Mouse (Mus musculus) stomach, embryonic 15.5 days (tissue): ENCODE results near the gene Rnf43. TPM values are rescaled to one million over a fixed set of nuclear protein-coding genes. Genes with fewer than 3 reads are reported as not detected.

Source experiments
- ATAC-seq: fragments of 200-750 bp; cut with Nextera tagmentation; 2 replicates; pipeline ENCODE4 v1.8.0; 2017; ENCODE audit warnings: low read depth, moderate number of reproducible peaks, moderate TSS enrichment; ENCODE audit not compliant: insufficient read depth, low FRiP score
- H3K27ac ChIP-seq: fragments of 300-500 bp; sonication (generic); 2 replicates; pipeline ENCODE4 v1.5.1; 2015; ENCODE audit warnings: mild to moderate bottlenecking, inconsistent platforms
- H3K27me3 ChIP-seq: fragments of 300-500 bp; sonication (generic); replicated peaks from 2 replicates; pipeline ENCODE4 v1.6.1; 2015; ENCODE audit warnings: inconsistent platforms
- H3K36me3 ChIP-seq: fragments of 300-500 bp; sonication (generic); 2 replicates; pipeline ENCODE4 v1.6.1; 2015; ENCODE audit warnings: inconsistent platforms
- H3K4me1 ChIP-seq: fragments of 300-500 bp; sonication (generic); 2 replicates; pipeline ENCODE4 v1.6.1; 2015; ENCODE audit warnings: inconsistent platforms
- H3K4me2 ChIP-seq: fragments of 300-500 bp; sonication (generic); 2 replicates; pipeline ENCODE4 v1.6.1; 2015; ENCODE audit warnings: mild to moderate bottlenecking, inconsistent platforms
- H3K4me3 ChIP-seq: fragments of 300-500 bp; sonication (generic); replicated peaks from 2 replicates; pipeline ENCODE4 v1.5.1; 2015; ENCODE audit warnings: inconsistent platforms
- H3K9ac ChIP-seq: fragments of 300-500 bp; sonication (generic); 2 replicates; pipeline ENCODE4 v1.6.1; 2015; ENCODE audit warnings: inconsistent platforms
- H3K9me3 ChIP-seq: fragments of 300-500 bp; sonication (generic); 2 replicates; pipeline ENCODE4 v1.6.1; 2016; ENCODE audit warnings: inconsistent platforms
- WGBS: fragments of 180-500 bp; shearing (Covaris S2); methylation state at CpG from one replicate; pipeline ENCODE4 v1.1.7; 2015; 5-methylcytosine and 5-hydroxymethylcytosine counted together
- polyA plus RNA-seq: library from polyadenylated mRNA; unstranded; fragments of >200 nt; fragmentation: Nextera tagmentation; extraction: Ambion mirVana; gene quantifications from 2 replicates; pipeline ENCODE4 v1.2.1, GENCODE M21; 2015

Rnf43 gene
- polyA plus RNA-seq, 1 experiment from 2014 or later = 14.0 TPM

DNA sequence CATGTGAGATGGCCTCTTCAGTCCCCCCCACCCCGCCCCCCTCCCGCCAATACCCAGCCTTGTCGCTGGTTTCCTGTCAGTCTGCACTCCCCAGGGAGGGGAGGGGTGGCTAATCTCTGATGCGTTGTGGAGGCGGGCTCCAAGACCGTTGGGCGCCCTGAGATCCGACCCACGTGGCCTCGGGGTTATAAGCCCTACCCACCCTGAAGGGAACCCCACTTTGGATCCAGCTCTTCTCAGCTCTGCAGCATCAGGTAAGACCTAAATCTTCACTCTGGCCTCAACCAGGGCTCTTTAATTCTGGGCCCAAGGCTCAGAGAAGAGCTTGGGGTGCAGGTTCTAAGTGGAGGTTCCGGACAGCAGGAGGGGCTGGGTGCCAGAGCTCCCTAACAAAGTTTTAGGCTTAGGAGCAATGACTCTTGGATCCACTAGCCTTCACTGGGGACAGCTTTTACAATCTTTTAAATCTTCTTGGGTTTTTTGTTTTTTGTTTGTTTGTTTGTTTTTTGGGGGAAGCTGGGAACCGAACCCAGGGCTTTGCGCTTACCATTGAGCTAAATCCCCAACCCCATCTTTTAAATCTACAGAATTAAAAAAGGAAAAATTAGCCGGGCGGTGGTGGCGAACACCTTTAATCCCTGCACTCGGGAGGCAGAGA lies 93.0 kb downstream of the Rnf43 start:
- Histone ChIP-seq H3K4me3 (peak overlapping the region; percentile 26), H3K9me3 (no peaks in the 10 kb centered on the region), H3K27me3 (peaks cover 5% of the 10 kb centered on the region), H3K27ac (0 out of 2 replicates have a peak overlapping the region, but pooled peaks have one; percentile 62), H3K36me3 (no peaks in the 10 kb centered on the region), H3K4me1 (no peaks in the 10 kb centered on the region), H3K9ac (no peak overlapping the region), H3K4me2 (no peak overlapping the region)
- WGBS = 69% methylated on average over 17 of the region's 17 CpGs
- peak; percentile 80; the same call in 1 of the 2 replicates for ATAC-seq

GRCm38 (mm10) chr11:87756251-87756820 lies 93.8 kb downstream of the Rnf43 start:
- Histone ChIP-seq H3K27me3 (peaks cover 14% of the 10 kb centered on the region), H3K9me3 (no peaks in the 10 kb centered on the region), H3K9ac (no peak overlapping the region), H3K27ac (peak overlapping the region; percentile 62; the same call in 1 of the 2 replicates), H3K4me3 (peak overlapping the region; percentile 26), H3K4me1 (no peaks in the 10 kb centered on the region), H3K36me3 (no peaks in the 10 kb centered on the region), H3K4me2 (no peak overlapping the region)
- no peak for ATAC-seq
- WGBS = 80% methylated on average over 15 of the region's 15 CpGs

DNA sequence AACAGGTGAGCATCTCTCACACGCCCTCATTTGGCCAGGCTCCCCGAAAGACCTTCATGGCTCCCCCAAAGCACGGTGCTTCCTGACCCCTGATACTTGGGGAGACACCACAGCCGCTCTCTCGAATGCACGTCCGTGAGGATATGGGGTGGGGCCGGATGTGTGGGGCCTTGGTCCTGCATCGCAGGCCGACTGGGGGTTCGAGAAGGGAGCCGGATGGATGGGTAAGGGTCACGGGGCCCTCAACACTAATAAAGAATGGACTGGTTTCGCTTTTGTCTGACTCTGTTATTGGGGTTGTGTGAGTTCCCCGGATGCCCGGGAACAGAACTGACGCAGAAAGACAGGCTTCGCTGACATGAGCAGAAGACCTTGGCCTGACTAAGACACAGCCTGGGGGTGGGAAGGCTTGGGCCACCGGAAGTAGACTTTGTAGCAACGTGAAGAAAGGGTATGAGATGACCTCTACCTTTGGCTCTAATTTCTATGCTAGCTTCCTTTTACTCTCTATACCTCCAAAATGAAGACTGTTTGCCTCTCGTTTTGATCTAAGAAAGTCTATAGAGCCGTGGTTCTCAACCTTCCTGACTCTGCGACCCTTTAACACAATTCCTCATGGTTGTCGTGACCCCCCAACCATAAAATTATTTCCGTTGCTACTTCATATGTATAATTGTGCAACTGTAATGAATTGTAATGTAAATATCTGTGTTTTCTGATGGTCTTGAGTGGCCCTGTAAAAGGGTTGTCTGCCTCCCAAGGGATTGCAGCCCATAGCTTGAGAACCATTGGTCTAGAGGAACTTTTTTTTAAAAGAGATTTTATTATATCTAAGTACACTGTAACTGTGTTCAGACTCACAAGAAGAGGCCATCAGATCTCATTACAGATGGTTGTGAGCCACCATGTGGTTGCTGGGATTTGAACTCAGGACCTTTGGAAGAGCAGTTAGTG lies 94.8 kb downstream of the Rnf43 start:
- no peaks in the 10 kb centered on the region for H3K9me3 ChIP-seq
- H3K27me3 ChIP-seq = peaks cover 23% of the 10 kb centered on the region
- 80% methylated on average over 25 of the region's 25 CpGs for WGBS
- peak overlapping the region; percentile 26 for H3K4me3 ChIP-seq
- H3K9ac ChIP-seq = no peak overlapping the region
- H3K4me1 ChIP-seq = no peaks in the 10 kb centered on the region
- no peaks in the 10 kb centered on the region for H3K36me3 ChIP-seq
- ATAC-seq = no peak
- no peak overlapping the region for H3K4me2 ChIP-seq
- H3K27ac ChIP-seq = no peak overlapping the region

DNA sequence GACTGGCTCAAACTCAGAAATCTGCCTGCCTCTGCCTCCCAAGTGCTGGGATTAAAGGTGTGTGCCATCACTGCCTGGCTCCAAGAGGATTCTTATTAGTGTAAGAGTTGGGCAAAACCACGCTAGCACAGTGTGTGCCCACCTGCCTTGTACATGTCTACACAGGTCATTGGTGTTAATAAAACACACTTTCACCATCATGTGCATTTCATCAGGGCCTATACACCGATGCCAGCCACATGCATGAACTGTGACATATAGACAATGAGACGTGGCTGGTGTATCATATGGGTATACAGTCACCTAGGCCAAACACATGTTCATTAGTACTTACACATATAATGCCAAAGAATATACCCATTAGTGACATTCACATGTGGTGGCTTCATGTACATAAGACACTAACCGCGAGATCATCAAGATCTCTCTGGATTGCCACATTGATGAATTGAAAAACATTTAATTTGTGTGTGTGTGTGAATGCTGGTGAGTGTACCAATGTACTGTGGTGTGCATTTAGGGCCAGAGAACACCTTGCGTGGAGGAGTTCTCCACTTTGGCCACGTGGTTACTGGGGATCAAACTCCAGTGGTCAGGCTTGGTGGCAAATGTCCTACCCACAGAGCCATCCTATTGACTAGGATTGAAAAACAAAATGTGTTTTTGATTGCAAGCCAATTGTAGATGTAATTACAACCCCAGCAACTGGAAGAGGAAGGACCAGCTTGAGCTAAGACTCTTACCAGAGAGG lies 95.8 kb downstream of the Rnf43 start:
- H3K9ac ChIP-seq = no peak overlapping the region
- 74% methylated on average over 7 of the region's 7 CpGs for WGBS
- no peaks in the 10 kb centered on the region for H3K9me3 ChIP-seq
- H3K4me3 ChIP-seq = no peak overlapping the region
- no peak overlapping the region for H3K4me2 ChIP-seq
- ATAC-seq = no peak
- no peaks in the 10 kb centered on the region for H3K36me3 ChIP-seq
- H3K27me3 ChIP-seq = peaks cover 34% of the 10 kb centered on the region
- peaks cover 2% of the 10 kb centered on the region; the same call in 1 of the 2 replicates for H3K4me1 ChIP-seq
- H3K27ac ChIP-seq = no peak overlapping the region

DNA sequence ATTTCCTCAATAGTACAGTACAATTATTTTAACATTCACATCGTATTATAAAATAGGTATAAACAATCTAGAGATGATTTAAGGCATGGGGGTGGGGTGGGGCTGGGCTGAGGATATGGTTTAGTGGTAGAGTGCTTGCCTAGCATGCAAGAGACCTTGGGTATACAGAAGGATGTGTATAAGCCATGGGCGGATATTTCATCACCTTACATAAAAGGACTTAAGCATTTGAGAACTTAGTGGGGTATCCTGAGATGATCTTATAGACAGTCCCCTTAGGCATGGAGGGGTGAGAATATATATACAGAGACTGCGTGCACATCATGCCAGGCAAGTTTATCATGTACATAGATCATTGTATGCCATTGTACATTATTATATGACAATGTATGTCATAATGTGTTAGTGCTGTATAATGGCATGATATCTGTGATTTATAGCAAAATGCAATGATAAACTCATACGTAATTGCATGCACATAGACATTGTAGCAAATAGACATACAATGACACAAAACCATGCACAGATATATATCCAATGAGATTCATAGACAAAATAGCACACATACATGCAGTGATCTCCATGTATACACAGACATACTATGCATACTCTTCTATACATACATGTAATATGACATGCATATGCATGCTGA lies 96.6 kb downstream of the Rnf43 start:
- peaks cover 9% of the 10 kb centered on the region for H3K4me1 ChIP-seq
- 68% methylated on average over 4 of the region's 4 CpGs for WGBS
- H3K36me3 ChIP-seq = no peaks in the 10 kb centered on the region
- no peak overlapping the region for H3K27ac ChIP-seq
- H3K4me3 ChIP-seq = no peak overlapping the region
- H3K4me2 ChIP-seq = no peak overlapping the region
- H3K27me3 ChIP-seq = peaks cover 41% of the 10 kb centered on the region
- no peaks in the 10 kb centered on the region for H3K9me3 ChIP-seq
- H3K9ac ChIP-seq = no peak overlapping the region
- ATAC-seq = no peak

GRCm38 (mm10) chr11:87759609-87760005 lies 97.1 kb downstream of the Rnf43 start:
- Histone ChIP-seq H3K4me2 (no peak overlapping the region), H3K36me3 (no peaks in the 10 kb centered on the region), H3K9me3 (no peaks in the 10 kb centered on the region), H3K4me3 (no peak overlapping the region), H3K27me3 (peaks cover 45% of the 10 kb centered on the region), H3K9ac (no peak overlapping the region), H3K4me1 (peaks cover 14% of the 10 kb centered on the region), H3K27ac (no peak overlapping the region)
- 4% methylated on average over 3 of the region's 3 CpGs for WGBS
- ATAC-seq = no peak

DNA sequence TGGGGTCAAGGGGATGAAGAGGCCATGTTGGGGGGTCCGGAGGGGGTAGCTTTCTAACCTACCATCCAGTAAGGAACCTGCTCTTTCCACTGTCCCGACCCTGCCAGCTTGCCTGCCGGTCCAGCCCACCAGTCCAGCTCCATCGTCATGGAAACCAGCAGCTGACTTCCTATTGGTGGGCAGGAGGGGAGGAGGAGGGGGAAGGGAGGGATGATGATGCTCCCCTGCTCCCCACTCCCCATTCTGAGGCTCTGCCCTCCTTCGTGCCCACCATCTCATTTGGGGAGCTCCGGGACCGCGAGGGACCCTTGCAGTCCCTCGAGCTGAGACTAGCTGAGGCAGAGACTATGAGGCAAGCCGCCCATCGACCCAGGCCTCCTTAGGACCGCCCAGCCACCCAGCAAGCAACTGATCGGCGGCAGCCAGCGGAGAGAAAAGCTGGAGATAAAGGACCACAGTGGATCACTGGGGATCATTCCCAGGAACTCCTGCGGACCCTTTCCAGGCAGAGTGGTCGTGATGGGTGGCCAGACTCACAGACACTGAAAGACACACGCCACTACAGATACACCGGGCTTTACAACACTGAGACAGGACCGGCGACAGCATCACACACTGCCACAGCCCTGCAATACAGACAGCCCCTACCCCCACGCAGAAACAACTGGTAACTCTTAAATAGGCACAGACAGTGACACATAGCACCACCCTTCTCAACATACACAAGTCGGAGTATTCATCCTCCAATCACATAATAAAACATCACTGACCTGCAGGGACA lies 98.0 kb downstream of the Rnf43 start, which contains the start of gene Tspoap1:
TSS of gene Tspoap1 (plus strand) at position 241 of the 781 bp plus-strand sequence.
- WGBS = 9% methylated on average over 23 of the region's 23 CpGs
- peaks cover 16% of the 10 kb centered on the region for H3K4me1 ChIP-seq

DNA sequence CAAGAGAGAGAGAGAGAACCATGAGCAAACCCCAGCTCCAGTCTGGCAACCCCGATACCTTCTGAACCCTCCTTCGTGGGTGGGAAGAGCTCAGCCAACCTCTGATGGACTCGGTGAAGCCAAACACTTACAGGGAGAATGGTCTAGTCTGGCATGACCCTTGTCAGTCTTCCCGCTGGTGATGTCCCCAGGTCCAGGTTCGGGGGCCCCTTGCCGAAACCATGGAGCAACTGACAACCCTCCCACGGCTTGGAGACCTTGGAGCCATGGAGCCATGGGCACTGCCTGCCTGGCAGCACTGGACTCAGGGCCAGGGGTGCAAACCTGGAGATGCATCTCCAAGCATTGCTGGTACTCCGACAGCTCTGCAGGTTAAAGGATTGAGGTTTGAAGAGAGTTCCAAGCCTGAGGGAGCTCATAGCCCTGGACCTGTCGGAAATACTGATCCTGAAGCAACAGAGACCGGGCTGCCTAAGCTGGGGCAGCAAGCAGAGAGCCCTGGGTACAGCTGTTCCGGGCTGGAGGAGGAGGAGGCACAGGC lies 98.7 kb downstream of the Rnf43 start:
- H3K27me3 ChIP-seq = peaks cover 61% of the 10 kb centered on the region
- H3K9ac ChIP-seq = no peak overlapping the region
- H3K36me3 ChIP-seq = no peaks in the 10 kb centered on the region
- no peak overlapping the region for H3K4me2 ChIP-seq
- 67% methylated on average over 11 of the region's 11 CpGs for WGBS
- peaks cover 16% of the 10 kb centered on the region for H3K4me1 ChIP-seq
- H3K4me3 ChIP-seq = no peak overlapping the region
- no peaks in the 10 kb centered on the region for H3K9me3 ChIP-seq
- H3K27ac ChIP-seq = no peak overlapping the region
- ATAC-seq = no peak

More for the DNA sequence above, 98.0 kb downstream of the Rnf43 start, which contains the start of gene Tspoap1:
- Histone ChIP-seq H3K4me3 (no peak within 1 kb of the TSS), H3K36me3 (no peaks in the 10 kb centered on the region), H3K4me2 (peak within 1 kb of the TSS; percentile 13; the same call in 1 of the 2 replicates), H3K9me3 (no peaks in the 10 kb centered on the region), H3K27me3 (peaks cover 54% of the 10 kb centered on the region), H3K27ac (no peak within 1 kb of the TSS), H3K9ac (no peak within 1 kb of the TSS)
- ATAC-seq = no peak

DNA sequence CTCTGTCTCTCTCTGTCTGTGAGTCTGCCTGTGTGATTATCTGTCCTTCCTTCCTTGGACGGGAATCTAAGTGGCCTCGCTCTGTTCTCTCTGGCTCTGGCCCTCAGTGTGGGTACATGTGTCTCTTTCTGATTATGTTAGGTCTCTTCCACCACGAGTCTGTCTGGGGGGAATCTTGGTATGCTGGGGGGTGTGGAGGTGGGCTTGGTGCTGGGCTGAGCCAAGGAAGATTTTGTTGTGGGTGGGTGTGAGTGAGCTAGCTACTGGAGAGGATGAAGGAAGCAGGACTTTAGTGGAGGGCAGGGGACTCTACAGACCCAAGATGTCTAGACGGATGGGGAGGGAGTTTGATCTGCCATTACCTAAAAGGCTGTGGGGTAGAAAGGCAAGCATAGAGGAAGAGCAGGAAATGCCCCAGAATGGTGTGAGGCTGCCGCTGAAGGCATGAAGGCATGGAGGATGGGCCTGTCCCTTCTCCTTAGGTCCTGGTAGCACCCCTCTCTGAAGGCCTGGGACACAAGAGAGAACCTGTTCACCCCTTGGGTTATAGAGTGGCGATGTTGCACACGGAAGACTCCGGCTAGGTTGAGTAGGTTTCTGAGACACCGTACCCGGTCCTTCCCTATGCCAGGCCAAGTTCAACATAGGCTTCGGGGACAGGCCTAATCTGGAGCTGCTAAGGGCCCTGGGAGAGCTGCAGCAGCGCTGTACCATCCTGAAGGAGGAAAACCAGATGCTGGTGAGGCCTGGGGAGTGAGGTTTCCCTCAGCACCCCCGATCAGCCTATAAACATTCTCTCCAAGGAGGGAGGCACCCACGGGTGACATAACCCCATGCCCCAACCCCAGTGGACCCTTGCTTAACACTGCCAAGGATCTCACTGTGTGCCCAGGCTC lies 99.5 kb downstream of the Rnf43 start:
- Histone ChIP-seq H3K9me3 (no peaks in the 10 kb centered on the region), H3K9ac (no peak overlapping the region), H3K4me1 (peaks cover 16% of the 10 kb centered on the region), H3K27me3 (peaks cover 63% of the 10 kb centered on the region), H3K36me3 (no peaks in the 10 kb centered on the region), H3K4me2 (no peak overlapping the region), H3K4me3 (no peak overlapping the region), H3K27ac (no peak overlapping the region)
- 77% methylated on average over 14 of the region's 14 CpGs for WGBS
- ATAC-seq = no peak
